Mouse (Mus musculus): Measurements from ENCODE around the gene Crb1.
"Not testable (repeated sequence)": the region's sequence is repeated elsewhere in the genome, so short reads cannot be mapped to it uniquely, and the experiment has no call there.

The Crb1 gene

GRCm38 (mm10) chr1:139328811-139329210 is 48.1 kb downstream of the Crb1 start:
- no peak for DNase-seq (ENCODE audit: low read depth)

- DNase-seq (ENCODE audit: low read depth) = no peak
These were observed 48.6 kb downstream of the Crb1 start for GRCm38 (mm10) chr1:139328286-139328685.

- no peak for DNase-seq (ENCODE audit: low read depth)
These were observed 51.5 kb downstream of the Crb1 start for GRCm38 (mm10) chr1:139325378-139325777.

GRCm38 (mm10) chr1:139319798-139320197 is 57.1 kb downstream of the Crb1 start:
- DNase-seq (ENCODE audit: low read depth) = no peak

- no peak for DNase-seq (ENCODE audit: low read depth)
These were observed 62.5 kb downstream of the Crb1 start for GRCm38 (mm10) chr1:139314297-139314874.

- DNase-seq (ENCODE audit: low read depth) = no peak
These were observed 68.0 kb downstream of the Crb1 start for GRCm38 (mm10) chr1:139308915-139309314.

- not testable (repeated sequence) for DNase-seq (ENCODE audit: low read depth)
These were observed 74.4 kb downstream of the Crb1 start for GRCm38 (mm10) chr1:139302519-139302918.

GRCm38 (mm10) chr1:139301830-139302229 is 75.1 kb downstream of the Crb1 start:
- DNase-seq (ENCODE audit: low read depth) = no peak

GRCm38 (mm10) chr1:139292023-139292422 is 84.9 kb downstream of the Crb1 start:
- DNase-seq (ENCODE audit: low read depth) = no peak

GRCm38 (mm10) chr1:139291593-139291992 is 85.3 kb downstream of the Crb1 start:
- DNase-seq (ENCODE audit: low read depth) = no peak

GRCm38 (mm10) chr1:139276619-139277320 is 100.1 kb downstream of the Crb1 start:
- peak; percentile 6 for DNase-seq (ENCODE audit: low read depth)

- peak; percentile 29 for DNase-seq (ENCODE audit: low read depth)
These were observed 109.1 kb downstream of the Crb1 start for GRCm38 (mm10) chr1:139267844-139268243.

GRCm38 (mm10) chr1:139264245-139264644 is 112.7 kb downstream of the Crb1 start:
- DNase-seq (ENCODE audit: low read depth) = no peak

GRCm38 (mm10) chr1:139263158-139263557 is 113.7 kb downstream of the Crb1 start:
- no peak for DNase-seq (ENCODE audit: low read depth)

GRCm38 (mm10) chr1:139255581-139255980 is 121.3 kb downstream of the Crb1 start:
- DNase-seq (ENCODE audit: low read depth) = no peak

GRCm38 (mm10) chr1:139252041-139252440 is 124.9 kb downstream of the Crb1 start:
- DNase-seq (ENCODE audit: low read depth) = no peak

- no peak for DNase-seq (ENCODE audit: low read depth)
These were observed 127.7 kb downstream of the Crb1 start for GRCm38 (mm10) chr1:139249159-139249558.

GRCm38 (mm10) chr1:139246723-139247380 is 130.0 kb downstream of the Crb1 start:
- no peak for DNase-seq (ENCODE audit: low read depth)

- no peak for DNase-seq (ENCODE audit: low read depth)
These were observed 140.1 kb downstream of the Crb1 start for GRCm38 (mm10) chr1:139236794-139237193.

GRCm38 (mm10) chr1:139234611-139235568 is 142.0 kb downstream of the Crb1 start:
- DNase-seq (ENCODE audit: low read depth) = no peak

GRCm38 (mm10) chr1:139232636-139233035 is 144.3 kb downstream of the Crb1 start:
- DNase-seq (ENCODE audit: low read depth) = no peak

GRCm38 (mm10) chr1:139224309-139224949 is 152.5 kb downstream of the Crb1 start:
- no peak for DNase-seq (ENCODE audit: low read depth)
